Mouse (Mus musculus) embryonic facial prominence, embryonic 14.5 days (tissue): ENCODE measurements around the gene Gcgr. TPM values are rescaled to one million over a fixed set of nuclear protein-coding genes. Genes with fewer than 3 reads are reported as not detected.

Experiments used
- ATAC-seq: fragments of 200-750 bp; cut with Nextera tagmentation; 2 replicates; pipeline ENCODE4 v1.8.0; 2017; ENCODE audit warnings: low read depth, moderate number of reproducible peaks, moderate TSS enrichment
- DNase-seq: peaks from one replicate; pipeline ENCODE4 v3.0.0-alpha.2; 2015; ENCODE audit warnings: low spot score
- H3K27ac ChIP-seq: fragments of 300-500 bp; sonication (generic); replicated peaks from 2 replicates; pipeline ENCODE4 v1.5.1; 2014; ENCODE audit warnings: low read depth, mild to moderate bottlenecking, low read length, moderate library complexity
- H3K27me3 ChIP-seq: fragments of 300-500 bp; sonication (generic); replicated peaks from 2 replicates; pipeline ENCODE4 v1.6.1; 2014; ENCODE audit warnings: low read length; ENCODE audit not compliant: control insufficient read depth, insufficient read depth
- H3K36me3 ChIP-seq: fragments of 300-500 bp; sonication (generic); 2 replicates; pipeline ENCODE4 v1.6.1; 2014; ENCODE audit warnings: low read length, mixed read lengths; ENCODE audit not compliant: control insufficient read depth, insufficient read depth
- H3K4me1 ChIP-seq: fragments of 300-500 bp; sonication (generic); 2 replicates; pipeline ENCODE4 v1.6.1; 2014; ENCODE audit warnings: antibody characterized with exemption, low read length; ENCODE audit not compliant: control insufficient read depth, insufficient read depth
- H3K4me2 ChIP-seq: fragments of 300-500 bp; sonication (generic); 2 replicates; pipeline ENCODE4 v1.6.1; 2014; ENCODE audit warnings: low read depth, mild to moderate bottlenecking, low read length, moderate library complexity, mixed read lengths
- H3K4me3 ChIP-seq: fragments of 300-500 bp; sonication (generic); 2 replicates; pipeline ENCODE4 v1.5.1; 2014; ENCODE audit warnings: low read depth, mild to moderate bottlenecking, low read length
- H3K9ac ChIP-seq: fragments of 300-500 bp; sonication (generic); 2 replicates; pipeline ENCODE4 v1.6.1; 2014; ENCODE audit warnings: low read depth, mild to moderate bottlenecking, low read length, moderate library complexity, mixed read lengths
- H3K9me3 ChIP-seq: fragments of 300-500 bp; sonication (generic); 2 replicates; pipeline ENCODE4 v1.6.1; 2016; ENCODE audit warnings: low read length; ENCODE audit not compliant: control insufficient read depth
- WGBS: fragments of 180-500 bp; shearing (Covaris S2); extraction: QIAGEN DNeasy Blood & Tissue Kit; methylation state at CpG from one replicate; pipeline ENCODE4 v1.1.7; 2014; 5-methylcytosine and 5-hydroxymethylcytosine counted together
- polyA plus RNA-seq: library from polyadenylated mRNA; unstranded; fragments of >200 nt; fragmentation: Nextera tagmentation; extraction: Ambion mirVana; gene quantifications from 2 replicates; pipeline ENCODE4 v1.2.1, GENCODE M21; 2014

Gene Gcgr
- polyA plus RNA-seq, 1 experiment from 2014 or later, result 1.0 TPM

DNA sequence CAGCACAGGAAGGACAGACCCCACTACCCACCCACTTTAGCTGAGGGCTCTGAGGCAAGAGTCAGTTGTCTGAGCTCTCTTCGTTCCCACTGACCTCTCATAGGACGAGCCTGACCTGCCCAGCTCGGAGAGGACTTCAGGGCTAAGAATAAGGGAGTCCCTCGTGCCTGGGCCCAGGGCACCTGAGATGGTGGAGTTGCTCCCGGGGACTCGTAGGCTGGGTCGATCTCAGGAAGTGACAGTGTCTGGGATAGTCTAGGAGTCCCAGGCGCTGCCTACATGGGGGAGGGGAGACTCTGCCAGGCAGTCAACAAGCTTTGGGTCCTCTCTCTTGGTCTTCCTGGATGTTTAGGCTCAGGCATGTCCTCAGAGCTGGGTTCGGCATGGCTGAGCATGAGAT is 10.0 kb upstream of the Gcgr start:
- DNase-seq, result no peak
- H3K4me3 ChIP-seq, result no peak overlapping the region
- ATAC-seq, result no peak
- H3K4me1 ChIP-seq, result no peaks in the 10 kb centered on the region; the same call in 1 of the 2 replicates
- H3K9ac ChIP-seq, result no peak overlapping the region
- no peak overlapping the region for H3K4me2 ChIP-seq
- no peaks in the 10 kb centered on the region for H3K27me3 ChIP-seq
- no peaks in the 10 kb centered on the region for H3K36me3 ChIP-seq
- no peaks in the 10 kb centered on the region for H3K9me3 ChIP-seq
- WGBS, result 68% methylated on average over 8 of the region's 9 CpGs
- H3K27ac ChIP-seq, result no peak overlapping the region

DNA sequence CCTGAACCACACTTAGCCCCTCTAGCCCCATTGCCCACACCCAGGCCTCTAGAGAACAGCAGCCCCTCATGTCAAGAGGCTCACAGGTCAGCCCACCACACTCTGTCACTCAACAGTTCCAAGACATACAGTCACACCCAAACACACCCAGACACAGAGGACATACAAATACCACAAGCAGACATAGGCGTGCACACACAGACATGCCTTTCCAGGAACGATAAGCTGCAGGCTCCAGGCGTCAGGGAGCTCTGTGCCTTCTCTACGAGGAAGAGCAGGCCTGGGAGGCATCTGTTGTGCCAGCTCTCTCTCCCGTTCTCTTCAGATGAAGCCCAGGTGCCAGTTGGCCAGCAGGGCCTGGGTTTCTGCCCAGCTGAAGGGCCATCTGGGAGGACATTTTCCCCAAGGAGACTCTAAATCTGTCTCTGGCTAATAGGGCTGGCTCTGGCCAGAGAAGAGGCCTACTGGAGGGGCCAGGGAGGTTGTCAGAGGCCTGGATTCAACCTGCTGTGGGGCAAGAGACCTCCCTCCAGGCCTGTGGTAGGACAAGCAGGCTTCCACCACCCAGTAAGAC is 9.4 kb upstream of the Gcgr start:
- Histone ChIP-seq H3K9me3 (no peaks in the 10 kb centered on the region), H3K4me2 (no peak overlapping the region), H3K4me1 (no peaks in the 10 kb centered on the region; the same call in 1 of the 2 replicates), H3K36me3 (no peaks in the 10 kb centered on the region), H3K4me3 (no peak overlapping the region), H3K27me3 (no peaks in the 10 kb centered on the region), H3K9ac (no peak overlapping the region), H3K27ac (no peak overlapping the region)
- no peak for DNase-seq
- WGBS, result 85% methylated on average over 5 of the region's 5 CpGs
- ATAC-seq, result no peak

- no peak overlapping the region for H3K9ac ChIP-seq
- H3K4me3 ChIP-seq, result no peak overlapping the region
- H3K27ac ChIP-seq, result no peak overlapping the region
- H3K4me2 ChIP-seq, result no peak overlapping the region
- DNase-seq (no peak), ATAC-seq (no peak)
- WGBS, result 86% methylated on average over 8 of the region's 8 CpGs
- H3K4me1 ChIP-seq, result no peaks in the 10 kb centered on the region; the same call in 1 of the 2 replicates
- H3K36me3 ChIP-seq, result no peaks in the 10 kb centered on the region
- H3K9me3 ChIP-seq, result no peaks in the 10 kb centered on the region
- no peaks in the 10 kb centered on the region for H3K27me3 ChIP-seq
Observed at GRCm38 (mm10) chr11:120522581-120522980, 7.9 kb upstream of the Gcgr start.

- Histone ChIP-seq H3K4me2 (no peak overlapping the region), H3K36me3 (no peaks in the 10 kb centered on the region), H3K27me3 (peaks cover 30% of the 10 kb centered on the region), H3K27ac (no peak overlapping the region), H3K4me1 (0 out of 2 replicates have a peak, but pooled peaks cover 4% of the 10 kb centered on the region), H3K9me3 (no peaks in the 10 kb centered on the region), H3K9ac (no peak overlapping the region), H3K4me3 (no peak overlapping the region)
- 79% methylated on average over 2 of the region's 2 CpGs for WGBS
- DNase-seq (no peak), ATAC-seq (no peak)
Observed at GRCm38 (mm10) chr11:120525959-120526358, 4.5 kb upstream of the Gcgr start.

- DNase-seq (no peak), ATAC-seq (no peak)
- H3K4me1 ChIP-seq, result 0 out of 2 replicates have a peak, but pooled peaks cover 4% of the 10 kb centered on the region
- WGBS, result 73% methylated on average over 9 of the region's 9 CpGs
- no peak overlapping the region for H3K27ac ChIP-seq
- H3K27me3 ChIP-seq, result peaks cover 49% of the 10 kb centered on the region
- no peaks in the 10 kb centered on the region for H3K9me3 ChIP-seq
- no peak overlapping the region for H3K9ac ChIP-seq
- no peak overlapping the region for H3K4me3 ChIP-seq
- H3K4me2 ChIP-seq, result no peak overlapping the region
- no peaks in the 10 kb centered on the region for H3K36me3 ChIP-seq
Observed at GRCm38 (mm10) chr11:120527690-120528354, 2.7 kb upstream of the Gcgr start.

DNA sequence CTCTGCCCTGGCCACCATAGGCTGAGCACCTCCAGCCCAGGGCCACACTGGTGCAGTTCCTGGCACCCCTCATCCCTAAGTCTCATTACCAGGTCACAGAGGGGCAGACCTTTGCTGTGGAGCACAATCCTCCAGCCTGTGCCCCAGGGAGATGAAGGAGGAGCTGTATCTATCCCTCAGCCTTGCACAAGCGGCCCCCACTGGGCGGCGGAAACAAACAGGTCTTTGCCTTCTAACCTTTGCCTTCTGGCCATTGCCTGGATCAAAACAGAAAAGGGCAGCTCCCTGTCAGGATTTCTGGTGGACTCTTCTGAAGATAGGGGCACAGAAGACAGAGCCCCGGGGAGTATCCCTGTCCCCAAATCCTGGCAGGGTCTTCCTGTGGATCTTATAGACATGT is 1.6 kb upstream of the Gcgr start:
- peaks cover 53% of the 10 kb centered on the region for H3K27me3 ChIP-seq

DNA sequence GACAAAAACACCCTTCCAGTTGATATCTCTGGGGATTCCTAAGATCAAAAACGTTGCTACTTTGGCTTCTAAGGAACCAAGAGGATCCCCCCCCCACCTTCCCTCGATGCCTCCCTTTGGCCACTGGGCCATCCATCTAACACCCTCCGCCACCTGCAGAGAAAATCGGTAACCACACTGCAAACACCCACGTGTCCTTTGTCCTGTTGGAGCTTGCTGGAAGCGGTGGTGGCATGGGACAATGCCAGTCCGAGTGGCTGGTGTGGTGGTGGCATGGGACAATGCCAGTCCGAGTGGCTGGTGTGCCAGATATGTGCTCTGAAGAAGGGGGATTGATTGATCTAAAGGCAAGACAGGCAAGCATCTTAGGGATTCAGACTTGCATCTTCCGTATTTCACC is 1.1 kb downstream of the Gcgr start:
- no peak overlapping the region for H3K4me2 ChIP-seq
- ATAC-seq, result no peak

More for the DNA sequence above, 1.6 kb upstream of the Gcgr start:
- no peak for ATAC-seq
- H3K36me3 ChIP-seq, result no peaks in the 10 kb centered on the region
- 30% methylated on average over 4 of the region's 4 CpGs for WGBS
- no peak overlapping the region for H3K4me2 ChIP-seq
- H3K4me3 ChIP-seq, result no peak overlapping the region
- H3K9ac ChIP-seq, result no peak overlapping the region
- no peak for DNase-seq
- no peak overlapping the region for H3K27ac ChIP-seq
- H3K4me1 ChIP-seq, result 0 out of 2 replicates have a peak, but pooled peaks cover 4% of the 10 kb centered on the region
- no peaks in the 10 kb centered on the region for H3K9me3 ChIP-seq

GRCm38 (mm10) chr11:120534093-120534492 is 3.6 kb downstream of the Gcgr start:
- no peak for ATAC-seq
- no peaks in the 10 kb centered on the region for H3K9me3 ChIP-seq
- H3K4me2 ChIP-seq, result no peak overlapping the region
- no peak for DNase-seq
- H3K27ac ChIP-seq, result no peak overlapping the region
- no peak overlapping the region for H3K9ac ChIP-seq
- H3K4me1 ChIP-seq, result peaks cover 11% of the 10 kb centered on the region
- no peak overlapping the region for H3K4me3 ChIP-seq
- no peaks in the 10 kb centered on the region for H3K36me3 ChIP-seq
- H3K27me3 ChIP-seq, result peaks cover 46% of the 10 kb centered on the region
- 82% methylated on average over 8 of the region's 8 CpGs for WGBS

More for the DNA sequence above, 1.1 kb downstream of the Gcgr start:
- H3K27me3 ChIP-seq, result peaks cover 57% of the 10 kb centered on the region
- no peak overlapping the region for H3K4me3 ChIP-seq
- H3K9ac ChIP-seq, result no peak overlapping the region
- 0 out of 2 replicates have a peak, but pooled peaks cover 4% of the 10 kb centered on the region for H3K4me1 ChIP-seq
- no peak for DNase-seq
- H3K27ac ChIP-seq, result no peak overlapping the region
- WGBS, result 30% methylated on average over 9 of the region's 9 CpGs
- H3K9me3 ChIP-seq, result no peaks in the 10 kb centered on the region
- no peaks in the 10 kb centered on the region for H3K36me3 ChIP-seq

DNA sequence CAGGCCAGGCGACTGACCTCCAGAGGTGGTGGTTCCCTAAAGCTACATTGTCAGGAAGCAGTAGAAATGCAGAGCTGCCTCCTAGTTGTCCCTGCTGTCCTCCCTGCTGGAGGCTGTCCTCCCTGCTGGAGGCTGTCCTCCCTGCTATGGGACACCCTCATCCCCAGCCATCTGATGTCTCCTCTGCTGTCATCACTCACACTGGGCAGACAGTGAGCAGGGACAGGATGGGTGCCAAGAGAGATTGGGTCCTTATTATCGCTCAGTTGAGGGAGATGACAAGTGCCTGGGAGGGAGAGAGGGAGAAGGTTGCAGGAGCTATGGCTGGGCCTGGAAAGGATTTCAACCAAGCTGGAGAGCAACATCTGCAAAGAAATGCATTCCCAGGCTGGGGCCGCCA is 4.6 kb downstream of the Gcgr start:
- DNase-seq, result no peak
- H3K9me3 ChIP-seq, result no peaks in the 10 kb centered on the region
- H3K4me2 ChIP-seq, result no peak overlapping the region
- H3K27ac ChIP-seq, result no peak overlapping the region
- no peak overlapping the region for H3K9ac ChIP-seq
- no peaks in the 10 kb centered on the region for H3K36me3 ChIP-seq
- WGBS, result 69% methylated on average over 3 of the region's 3 CpGs
- peaks cover 35% of the 10 kb centered on the region for H3K27me3 ChIP-seq
- H3K4me1 ChIP-seq, result peaks cover 20% of the 10 kb centered on the region
- H3K4me3 ChIP-seq, result no peak overlapping the region
- ATAC-seq, result no peak
